Mouse (Mus musculus) hindbrain, postnatal 0 days (tissue): ENCODE data around the gene Trnau1ap. TPM values are rescaled to one million over a fixed set of nuclear protein-coding genes. Genes with fewer than 3 reads are reported as not detected.

ENCODE experiments used
- ATAC-seq: fragments of 200-750 bp; cut with Nextera tagmentation; 2 replicates; pipeline ENCODE4 v1.8.0; 2017; ENCODE audit warnings: mild to moderate bottlenecking, moderate TSS enrichment, moderate library complexity
- DNase-seq: peaks from one replicate; pipeline ENCODE4 v3.0.0-alpha.2; 2015; ENCODE audit warnings: low spot score
- H3K27ac ChIP-seq: fragments of 300-500 bp; sonication (generic); 2 replicates; pipeline ENCODE4 v1.5.1; 2014; ENCODE audit warnings: mild to moderate bottlenecking
- H3K27me3 ChIP-seq: fragments of 300-500 bp; sonication (generic); 2 replicates; pipeline ENCODE4 v1.6.1; 2014; ENCODE audit warnings: low read length, mixed read lengths; ENCODE audit not compliant: insufficient read depth
- H3K36me3 ChIP-seq: fragments of 300-500 bp; sonication (generic); 2 replicates; pipeline ENCODE4 v1.6.1; 2014; ENCODE audit warnings: low read length, mixed read lengths; ENCODE audit not compliant: insufficient read depth
- H3K4me1 ChIP-seq: fragments of 300-500 bp; sonication (generic); 2 replicates; pipeline ENCODE4 v1.6.1; 2014; ENCODE audit warnings: antibody characterized with exemption, low read length, mixed read lengths; ENCODE audit not compliant: insufficient read depth
- H3K4me2 ChIP-seq: fragments of 300-500 bp; sonication (generic); 2 replicates; pipeline ENCODE4 v1.6.1; 2014; ENCODE audit warnings: low read depth, mild to moderate bottlenecking, low read length, moderate library complexity, mixed read lengths
- H3K4me3 ChIP-seq: fragments of 300-500 bp; sonication (generic); 2 replicates; pipeline ENCODE4 v1.5.1; 2014; ENCODE audit warnings: low read length
- H3K9ac ChIP-seq: fragments of 300-500 bp; sonication (generic); replicated peaks from 2 replicates; pipeline ENCODE4 v1.6.1; 2014; ENCODE audit warnings: mild to moderate bottlenecking, low read length, moderate library complexity, mixed read lengths
- H3K9me3 ChIP-seq: fragments of 300-500 bp; sonication (generic); 2 replicates; pipeline ENCODE4 v1.6.1; 2016; ENCODE audit warnings: low read length, mixed read lengths
- CTCF ChIP-seq: IDR thresholded peaks from 2 replicates; pipeline ENCODE4 v1.5.1; 2016; ENCODE audit warnings: antibody characterized with exemption, control low read depth, low read depth
- WGBS: fragments of 180-500 bp; shearing (Covaris S2); extraction: QIAGEN DNeasy Blood & Tissue Kit; methylation state at CpG from one replicate; pipeline ENCODE4 v1.1.7; 2014; 5-methylcytosine and 5-hydroxymethylcytosine counted together
- polyA plus RNA-seq: library from polyadenylated mRNA; unstranded; fragments of >200 nt; fragmentation: Nextera tagmentation; extraction: Ambion mirVana; gene quantifications from 2 replicates; pipeline ENCODE4 v1.2.1, GENCODE M21; 2015
- total RNA-seq: library from RNA; depleted of rRNA; stranded (reverse); fragments of >200 nt; gene quantifications from 2 replicates; pipeline ENCODE4 v1.2.3, GENCODE M21; 2014

Gene Trnau1ap
- total and polyA plus RNA-seq, 2 experiments from 2014 or later, result 53.2 to 56.6 TPM

GRCm38 (mm10) chr4:132329835-132330354, 557 bp upstream of the Trnau1ap start:
- Histone ChIP-seq H3K27me3 (no peaks in the 10 kb centered on the region), H3K4me1 (peaks cover 9% of the 10 kb centered on the region), H3K36me3 (peaks cover 19% of the 10 kb centered on the region), H3K4me2 (peak overlapping the region; percentile 63), H3K4me3 (peak overlapping the region; percentile 74), H3K27ac (peak overlapping the region; percentile 87), H3K9ac (peak overlapping the region; percentile 84), H3K9me3 (no peaks in the 10 kb centered on the region)
- no peak for ATAC-seq
- no peak for TF ChIP-seq CTCF
- DNase-seq, result no peak
- 8% methylated on average over 10 of the region's 10 CpGs for WGBS

GRCm38 (mm10) chr4:132328391-132328982, 851 bp downstream of the Trnau1ap start:
- Histone ChIP-seq H3K27me3 (no peaks in the 10 kb centered on the region), H3K4me1 (peaks cover 9% of the 10 kb centered on the region), H3K4me3 (peak overlapping the region; percentile 74), H3K9me3 (no peaks in the 10 kb centered on the region), H3K4me2 (peak overlapping the region; percentile 63), H3K36me3 (peaks cover 23% of the 10 kb centered on the region; the same call in 1 of the 2 replicates), H3K9ac (peak overlapping the region; percentile 84), H3K27ac (peak overlapping the region; percentile 87; the same call in 1 of the 2 replicates)
- DNase-seq, result no peak
- WGBS, result 41% methylated on average over 14 of the region's 14 CpGs
- no peak for TF ChIP-seq CTCF
- no peak for ATAC-seq

DNA sequence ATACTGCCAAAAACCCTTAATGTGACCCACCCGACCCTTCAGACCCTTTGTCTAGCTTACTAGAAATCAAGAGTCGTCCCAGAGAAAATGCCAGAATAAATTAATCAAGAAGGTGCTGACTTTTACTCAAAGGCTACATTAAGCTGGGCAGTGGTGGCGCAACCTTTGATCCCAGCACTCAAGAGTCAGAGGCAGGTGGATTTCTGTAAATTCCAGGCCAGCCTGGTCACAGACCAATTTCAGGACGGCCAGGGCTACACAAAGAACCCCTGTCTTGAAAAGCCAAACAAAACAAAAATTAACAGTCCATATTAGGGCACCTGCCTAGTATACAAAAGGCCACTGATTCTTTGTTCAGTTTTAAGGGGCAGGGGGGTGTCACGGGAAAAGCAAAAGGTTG, 2.9 kb downstream of the Trnau1ap start:
- TF ChIP-seq CTCF, result no peak
- ATAC-seq (no peak), DNase-seq (no peak)
- H3K4me1 ChIP-seq, result peaks cover 9% of the 10 kb centered on the region
- H3K27me3 ChIP-seq, result no peaks in the 10 kb centered on the region
- H3K36me3 ChIP-seq, result peaks cover 16% of the 10 kb centered on the region
- H3K4me3 ChIP-seq, result no peak overlapping the region
- no peak overlapping the region for H3K9ac ChIP-seq
- H3K4me2 ChIP-seq, result no peak overlapping the region
- WGBS, result 77% methylated on average over 5 of the region's 5 CpGs
- no peaks in the 10 kb centered on the region for H3K9me3 ChIP-seq
- no peak overlapping the region for H3K27ac ChIP-seq

GRCm38 (mm10) chr4:132315711-132316110, 13.6 kb downstream of the Trnau1ap start:
- H3K36me3 ChIP-seq, result peaks cover 52% of the 10 kb centered on the region

GRCm38 (mm10) chr4:132312627-132313026, 16.7 kb downstream of the Trnau1ap start:
- H3K9ac ChIP-seq, result no peak overlapping the region
- no peak for DNase-seq
- no peak for ATAC-seq
- no peak overlapping the region for H3K4me2 ChIP-seq
- no peak overlapping the region for H3K27ac ChIP-seq
- no peaks in the 10 kb centered on the region for H3K9me3 ChIP-seq
- H3K36me3 ChIP-seq, result peaks cover 32% of the 10 kb centered on the region
- no peaks in the 10 kb centered on the region for H3K27me3 ChIP-seq
- 86% methylated on average over 5 of the region's 5 CpGs for WGBS
- TF ChIP-seq CTCF, result no peak
- no peak overlapping the region for H3K4me3 ChIP-seq
- 0 out of 2 replicates have a peak, but pooled peaks cover 4% of the 10 kb centered on the region for H3K4me1 ChIP-seq

More at GRCm38 (mm10) chr4:132315711-132316110, 13.6 kb downstream of the Trnau1ap start:
- TF ChIP-seq CTCF, result no peak
- Histone ChIP-seq H3K27ac (no peak overlapping the region), H3K4me2 (no peak overlapping the region), H3K9ac (no peak overlapping the region), H3K4me3 (no peak overlapping the region), H3K9me3 (no peaks in the 10 kb centered on the region), H3K4me1 (no peaks in the 10 kb centered on the region), H3K27me3 (no peaks in the 10 kb centered on the region)
- WGBS, result 85% methylated on average over 8 of the region's 8 CpGs
- DNase-seq (no peak), ATAC-seq (no peak)

GRCm38 (mm10) chr4:132311801-132312200, 17.5 kb downstream of the Trnau1ap start:
- DNase-seq, result no peak
- H3K36me3 ChIP-seq, result peaks cover 32% of the 10 kb centered on the region
- H3K27me3 ChIP-seq, result no peaks in the 10 kb centered on the region
- no peaks in the 10 kb centered on the region for H3K9me3 ChIP-seq
- no peak overlapping the region for H3K4me2 ChIP-seq
- no peak overlapping the region for H3K4me3 ChIP-seq
- H3K27ac ChIP-seq, result no peak overlapping the region
- ATAC-seq, result no peak
- WGBS, result 56% methylated on average over 3 of the region's 3 CpGs
- 0 out of 2 replicates have a peak, but pooled peaks cover 4% of the 10 kb centered on the region for H3K4me1 ChIP-seq
- H3K9ac ChIP-seq, result no peak overlapping the region
- TF ChIP-seq CTCF, result no peak

DNA sequence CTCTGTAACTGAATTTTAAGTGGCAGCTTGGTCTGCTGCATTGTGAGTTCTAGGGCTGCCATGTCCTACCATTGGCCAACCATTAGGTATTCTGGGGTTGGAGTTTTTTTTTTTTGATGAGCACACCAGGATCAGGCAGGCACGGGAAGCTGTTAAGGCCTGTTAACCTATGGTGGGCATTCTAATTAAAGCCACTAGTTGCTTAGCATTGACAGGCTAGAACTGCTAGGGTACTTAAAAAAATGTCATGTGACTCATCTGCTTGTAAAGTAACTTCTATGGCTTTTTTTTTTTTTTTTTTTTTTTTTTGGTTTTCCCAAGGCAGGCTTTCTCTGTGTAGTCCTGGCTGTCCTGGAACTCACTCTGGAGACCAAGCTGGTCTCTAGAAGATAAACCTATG, 18.1 kb downstream of the Trnau1ap start:
- no peak for TF ChIP-seq CTCF
- DNase-seq (no peak), ATAC-seq (no peak)
- WGBS, result 43% methylated on average over 1 of the region's 1 CpGs
- Histone ChIP-seq H3K27ac (no peak overlapping the region), H3K9ac (no peak overlapping the region), H3K4me2 (no peak overlapping the region), H3K4me3 (no peak overlapping the region), H3K36me3 (peaks cover 27% of the 10 kb centered on the region), H3K9me3 (no peaks in the 10 kb centered on the region), H3K4me1 (0 out of 2 replicates have a peak, but pooled peaks cover 4% of the 10 kb centered on the region), H3K27me3 (no peaks in the 10 kb centered on the region)
